Mouse (Mus musculus) MEL (cell line): ENCODE data around the gene Daglb.

Experiments used
- CTCF ChIP-seq, 3 experiments: IDR thresholded peaks in 2 of 3; conservative IDR thresholded peaks in 1 of 3; 2 replicates each; pipeline ENCODE4 v1.5.1; 2011 to 2012; ENCODE audit warnings: low read length in 3 of 3, low read depth in 2 of 3, mild to moderate bottlenecking in 2 of 3, improper control_type of control experiment in 1 of 3, inconsistent platforms in 1 of 3, mixed read lengths in 1 of 3, moderate library complexity in 1 of 3; ENCODE audit not compliant: control insufficient read depth in 1 of 3, insufficient read depth in 1 of 3, poor library complexity in 1 of 3, severe bottlenecking in 1 of 3
- ELF1 ChIP-seq: IDR thresholded peaks from 2 replicates; pipeline ENCODE4 v1.6.1; 2014; ENCODE audit warnings: low read depth, mild to moderate bottlenecking, inconsistent platforms, low read length, improper control_type of control experiment, moderate library complexity
- EP300 ChIP-seq, 2 experiments: IDR thresholded peaks; 2 replicates each; pipeline ENCODE4 v1.6.1; 2011; ENCODE audit warnings: improper control_type of control experiment in 2 of 2, low read length in 2 of 2, low read depth in 1 of 2, mild to moderate bottlenecking in 1 of 2
- GATA1 ChIP-seq: IDR thresholded peaks from 2 replicates; pipeline ENCODE4 v1.6.1; 2011; ENCODE audit warnings: low read depth, low read length, improper control_type of control experiment
- MAFK ChIP-seq: IDR thresholded peaks from 2 replicates; pipeline ENCODE4 v1.6.1; 2011; ENCODE audit warnings: low read depth, mild to moderate bottlenecking, low read length, improper control_type of control experiment, borderline replicate concordance
- MAX ChIP-seq: IDR thresholded peaks from 2 replicates; pipeline ENCODE4 v1.6.1; 2011; ENCODE audit warnings: low read length, improper control_type of control experiment
- POLR2A ChIP-seq, 2 experiments: IDR thresholded peaks; 2 replicates each; pipeline ENCODE4 v1.6.1; 2011 to 2012; ENCODE audit warnings: low read length in 2 of 2, mild to moderate bottlenecking in 2 of 2, control low read depth in 1 of 2, improper control_type of control experiment in 1 of 2, low read depth in 1 of 2, moderate library complexity in 1 of 2; ENCODE audit not compliant: control insufficient read depth in 1 of 2, insufficient read depth in 1 of 2, poor library complexity in 1 of 2
- RAD21 ChIP-seq: IDR thresholded peaks from 2 replicates; pipeline ENCODE4 v1.6.1; 2011; ENCODE audit warnings: mild to moderate bottlenecking, low read depth, low read length, improper control_type of control experiment
- RCOR1 ChIP-seq: IDR thresholded peaks from 2 replicates; pipeline ENCODE4 v1.6.1; 2012; ENCODE audit warnings: low read depth, mild to moderate bottlenecking, inconsistent platforms, low read length, improper control_type of control experiment
- ZC3H11A ChIP-seq: IDR thresholded peaks from 2 replicates; pipeline ENCODE4 v1.6.1; 2012; ENCODE audit warnings: low read depth, mild to moderate bottlenecking, inconsistent platforms, low read length, improper control_type of control experiment
- ZMIZ1 ChIP-seq: IDR thresholded peaks from 2 replicates; pipeline ENCODE4 v1.6.1; 2012; ENCODE audit warnings: low read depth, mild to moderate bottlenecking, inconsistent platforms, low read length, improper control_type of control experiment, moderate library complexity

DNA sequence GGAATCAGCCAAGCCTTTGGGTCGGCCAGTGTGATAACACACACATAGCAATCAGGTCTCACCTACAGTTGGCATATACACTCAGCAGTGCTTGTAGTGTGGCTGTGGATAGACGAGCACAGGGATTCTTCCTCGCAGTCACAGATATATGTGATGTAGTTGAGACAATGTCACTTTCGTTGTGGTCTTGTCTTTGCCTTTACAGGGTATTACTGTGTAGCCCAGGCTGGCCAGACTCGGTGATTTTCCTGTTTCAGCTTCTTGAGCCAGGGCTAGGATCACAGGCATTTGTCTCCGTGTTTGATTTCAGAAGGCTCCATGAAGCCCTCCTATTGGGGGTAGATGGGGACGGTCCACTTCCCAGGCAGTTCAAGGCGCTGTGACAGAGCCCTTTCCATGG lies 5.2 kb downstream of the Daglb start:
- TF ChIP-seq ZMIZ1: no peak
- TF ChIP-seq EP300 (IDR thresholded peaks at IDR 0.05; ENCODE audit: low read depth in 1 of 2, low read length in 2 of 2): no peak
- TF ChIP-seq POLR2A (IDR thresholded peaks at IDR 0.05; ENCODE audit: control insufficient read depth in 1 of 2, insufficient read depth in 1 of 2, low read depth in 1 of 2, low read length in 2 of 2, poor library complexity in 1 of 2): no peak
- TF ChIP-seq RCOR1: no peak
- no peak for TF ChIP-seq ZC3H11A
- TF ChIP-seq MAFK: no peak
- no peak for TF ChIP-seq CTCF (IDR thresholded peaks at IDR 0.05 in 2 of 3, conservative IDR thresholded peaks at IDR 0.05 in 1 of 3; ENCODE audit: control insufficient read depth in 1 of 3, insufficient read depth in 1 of 3, low read depth in 2 of 3, low read length in 3 of 3, poor library complexity in 1 of 3, severe bottlenecking in 1 of 3)
- no peak for TF ChIP-seq RAD21
- no peak for TF ChIP-seq ELF1
- no peak for TF ChIP-seq MAX
- TF ChIP-seq GATA1: no peak
